Mouse (Mus musculus): ENCODE data around the gene Tdrd1.

- TF ChIP-seq ETS1 (IDR thresholded peaks at IDR 0.05; ENCODE audit: low read depth, low read length) (no peak), MEF2A (IDR thresholded peaks at IDR 0.05; ENCODE audit: extremely low read depth, insufficient replicate concordance, low read depth, low read length, poor library complexity, severe bottlenecking) (no peak), MAX (IDR thresholded peaks at IDR 0.05; ENCODE audit: low read length) (no peak), CTCF (IDR thresholded peaks at IDR 0.05 in 2 of 3, conservative IDR thresholded peaks at IDR 0.05 in 1 of 3; ENCODE audit: control insufficient read depth in 1 of 3, insufficient read depth in 1 of 3, low read depth in 2 of 3, low read length in 3 of 3, poor library complexity in 1 of 3, severe bottlenecking in 1 of 3) (no peak), E2F4 (IDR thresholded peaks at IDR 0.05; ENCODE audit: borderline replicate concordance, low read depth, low read length) (no peak), KAT2A (conservative IDR thresholded peaks at IDR 0.05; ENCODE audit: low read depth, low read length) (no peak), BHLHE40 (IDR thresholded peaks at IDR 0.05; ENCODE audit: borderline replicate concordance, low read depth, low read length) (no peak), EP300 (IDR thresholded peaks at IDR 0.05; ENCODE audit: low read depth in 1 of 2, low read length in 2 of 2) (no peak), POLR2AphosphoS5 (IDR thresholded peaks at IDR 0.05; ENCODE audit: borderline replicate concordance, low read depth, low read length) (no peak), POLR2A (IDR thresholded peaks at IDR 0.05; ENCODE audit: control insufficient read depth in 1 of 2, insufficient read depth in 1 of 2, low read depth in 1 of 2, low read length in 2 of 2, poor library complexity in 1 of 2) (no peak)
Observed at GRCm38 (mm10) chr19:56873816-56874600, 48.0 kb downstream of the Tdrd1 start, which contains the start of gene Vwa2.

Data from MEL (cell line).